Mouse (Mus musculus): ENCODE data around the gene Pbx4. TPM values are rescaled to one million over a fixed set of nuclear protein-coding genes. Genes with fewer than 3 reads are reported as not detected.

Pbx4 gene
- polyA plus RNA-seq, 1 experiment from 2014 or later, result 48.7 TPM

GRCm38 (mm10) chr8:69881261-69881865, 49.1 kb downstream of the Pbx4 start:
- Histone ChIP-seq H3K36me3 (ENCODE audit: control insufficient read depth, insufficient read depth, low read length) (no peaks in the 10 kb centered on the region), H3K4me1 (replicated peaks; ENCODE audit: control insufficient read depth, insufficient read depth, low read length) (peaks cover 15% of the 10 kb centered on the region; the same call in 1 of the 2 replicates), H3K4me2 (ENCODE audit: low read depth, low read length, severe bottlenecking) (peak overlapping the region; percentile 40; the same call in 1 of the 2 replicates), H3K27ac (ENCODE audit: low read depth, low read length) (no peak overlapping the region), H3K9ac (ENCODE audit: low read length) (no peak overlapping the region), H3K4me3 (ENCODE audit: low read depth, low read length) (peak overlapping the region; percentile 32), H3K27me3 (ENCODE audit: control insufficient read depth, insufficient read depth, low read length) (peaks cover 72% of the 10 kb centered on the region), H3K9me3 (ENCODE audit: control insufficient read depth, low read length) (no peaks in the 10 kb centered on the region)
- ATAC-seq (replicated peaks; ENCODE audit: low FRiP score) (no peak), DNase-seq (ENCODE audit: low spot score) (peak; percentile 56)
- WGBS, result 22% methylated on average over 78 of the region's 79 CpGs

GRCm38 (mm10) chr8:69882021-69882756, 49.9 kb downstream of the Pbx4 start:
- WGBS, result 10% methylated on average over 91 of the region's 103 CpGs
- Histone ChIP-seq H3K27me3 (ENCODE audit: control insufficient read depth, insufficient read depth, low read length) (peaks cover 81% of the 10 kb centered on the region), H3K27ac (ENCODE audit: low read depth, low read length) (no peak overlapping the region), H3K36me3 (ENCODE audit: control insufficient read depth, insufficient read depth, low read length) (no peaks in the 10 kb centered on the region), H3K9ac (ENCODE audit: low read length) (no peak overlapping the region), H3K4me3 (ENCODE audit: low read depth, low read length) (peak overlapping the region; percentile 32), H3K4me2 (ENCODE audit: low read depth, low read length, severe bottlenecking) (peak overlapping the region; percentile 40), H3K9me3 (ENCODE audit: control insufficient read depth, low read length) (no peaks in the 10 kb centered on the region), H3K4me1 (replicated peaks; ENCODE audit: control insufficient read depth, insufficient read depth, low read length) (peaks cover 15% of the 10 kb centered on the region; the same call in 1 of the 2 replicates)
- DNase-seq (ENCODE audit: low spot score) (peak; percentile 79), ATAC-seq (replicated peaks; ENCODE audit: low FRiP score) (peak; percentile 47)

GRCm38 (mm10) chr8:69882833-69883600, 50.7 kb downstream of the Pbx4 start:
- Histone ChIP-seq H3K27ac (ENCODE audit: low read depth, low read length) (no peak overlapping the region), H3K9ac (ENCODE audit: low read length) (no peak overlapping the region), H3K4me1 (replicated peaks; ENCODE audit: control insufficient read depth, insufficient read depth, low read length) (peaks cover 22% of the 10 kb centered on the region; the same call in 1 of the 2 replicates), H3K4me3 (ENCODE audit: low read depth, low read length) (no peak overlapping the region), H3K9me3 (ENCODE audit: control insufficient read depth, low read length) (no peaks in the 10 kb centered on the region), H3K36me3 (ENCODE audit: control insufficient read depth, insufficient read depth, low read length) (no peaks in the 10 kb centered on the region), H3K4me2 (ENCODE audit: low read depth, low read length, severe bottlenecking) (no peak overlapping the region; the same call in 1 of the 2 replicates), H3K27me3 (ENCODE audit: control insufficient read depth, insufficient read depth, low read length) (peaks cover 89% of the 10 kb centered on the region)
- DNase-seq (ENCODE audit: low spot score) (peak; percentile 62), ATAC-seq (replicated peaks; ENCODE audit: low FRiP score) (no peak)
- WGBS, result 14% methylated on average over 52 of the region's 52 CpGs

DNA sequence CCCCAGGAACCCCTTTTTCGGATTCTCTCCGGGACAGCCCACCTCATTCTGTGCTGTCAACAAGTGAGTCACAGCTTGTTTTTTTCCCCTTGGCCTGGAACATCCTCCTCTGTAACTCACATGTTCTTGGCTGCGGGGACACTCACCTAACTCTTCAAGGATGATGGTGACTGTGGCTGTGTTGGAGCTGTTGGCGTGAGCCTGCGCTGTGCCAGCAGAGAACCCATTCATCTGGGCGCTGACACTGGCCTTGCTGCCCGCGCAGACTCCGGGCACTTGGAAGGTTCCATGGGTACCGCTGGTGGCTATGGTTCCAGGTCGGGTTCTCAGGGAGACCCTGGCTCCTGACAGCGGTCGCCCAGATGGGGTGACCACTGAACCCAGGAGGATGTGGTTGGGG, 51.9 kb downstream of the Pbx4 start:
- DNase-seq (ENCODE audit: low spot score) (no peak), ATAC-seq (replicated peaks; ENCODE audit: low FRiP score) (no peak)
- Histone ChIP-seq H3K36me3 (ENCODE audit: control insufficient read depth, insufficient read depth, low read length) (no peaks in the 10 kb centered on the region), H3K27me3 (ENCODE audit: control insufficient read depth, insufficient read depth, low read length) (peaks cover 100% of the 10 kb centered on the region), H3K9ac (ENCODE audit: low read length) (no peak overlapping the region), H3K9me3 (ENCODE audit: control insufficient read depth, low read length) (no peaks in the 10 kb centered on the region), H3K4me1 (replicated peaks; ENCODE audit: control insufficient read depth, insufficient read depth, low read length) (peaks cover 30% of the 10 kb centered on the region; the same call in 1 of the 2 replicates), H3K4me2 (ENCODE audit: low read depth, low read length, severe bottlenecking) (no peak overlapping the region), H3K27ac (ENCODE audit: low read depth, low read length) (no peak overlapping the region), H3K4me3 (ENCODE audit: low read depth, low read length) (no peak overlapping the region)
- WGBS, result 54% methylated on average over 13 of the region's 13 CpGs

DNA sequence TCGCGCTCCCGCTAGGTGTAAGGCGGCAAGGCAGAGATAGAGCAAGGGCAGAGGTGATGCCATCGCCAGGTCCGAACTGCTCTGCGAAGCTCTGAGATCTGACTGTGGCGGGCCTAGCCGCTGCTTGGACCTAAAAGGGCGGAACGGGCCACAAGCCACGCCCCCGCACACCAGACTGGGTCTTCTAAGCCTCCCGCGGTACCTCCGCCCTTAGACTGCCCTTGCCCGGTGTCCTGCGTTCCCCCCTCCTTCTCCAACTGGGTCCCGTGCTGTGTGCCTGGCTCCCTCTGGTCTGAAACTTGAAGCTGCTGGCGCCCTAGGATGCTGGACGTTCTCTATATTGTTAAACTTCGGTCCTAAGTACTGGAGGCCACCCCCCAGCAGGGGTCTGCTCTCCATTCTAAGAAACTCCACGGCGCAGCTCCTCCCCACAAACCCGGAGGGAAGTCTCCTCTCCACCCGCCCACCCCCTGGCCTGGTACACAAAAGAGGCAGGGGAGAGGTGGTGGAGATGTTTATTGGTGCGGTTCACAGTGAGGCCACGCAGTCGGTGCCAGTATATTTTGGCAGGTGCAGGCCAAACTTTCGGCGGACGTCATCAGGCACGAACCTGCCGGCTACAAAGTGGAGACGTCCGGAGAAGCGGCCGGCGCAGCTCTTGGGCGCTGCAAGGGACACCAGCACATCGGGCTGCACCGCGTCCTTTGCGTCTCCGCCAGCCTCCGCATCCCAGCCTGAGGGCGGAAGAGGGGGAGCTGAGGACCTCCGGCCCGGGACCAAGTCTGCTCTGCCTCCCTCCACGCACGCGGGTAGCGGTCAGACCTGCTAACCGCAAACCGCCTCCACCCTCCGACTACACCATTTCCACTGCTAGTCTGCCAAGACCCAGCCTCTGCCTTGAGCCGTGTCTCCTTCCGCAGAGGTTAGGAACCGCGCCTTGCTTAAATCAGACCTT, 55.3 kb downstream of the Pbx4 start, which contains the start of gene Cilp2:
Gene Cilp2 (minus strand): TSS at position 399 of the 955 bp plus-strand sequence.
- peaks cover 22% of the 10 kb centered on the region; the same call in 1 of the 2 replicates for H3K4me1 ChIP-seq (replicated peaks; ENCODE audit: control insufficient read depth, insufficient read depth, low read length)
- H3K36me3 ChIP-seq (ENCODE audit: control insufficient read depth, insufficient read depth, low read length), result no peaks in the 10 kb centered on the region
- H3K4me2 ChIP-seq (ENCODE audit: low read depth, low read length, severe bottlenecking), result peak within 1 kb of the TSS; percentile 35
- 2% methylated on average over 60 of the region's 60 CpGs for WGBS
- peak within 1 kb of the TSS; percentile 16; the same call in 1 of the 2 replicates for H3K9ac ChIP-seq (ENCODE audit: low read length)
- peaks cover 82% of the 10 kb centered on the region for H3K27me3 ChIP-seq (ENCODE audit: control insufficient read depth, insufficient read depth, low read length)
- DNase-seq (ENCODE audit: low spot score) (peak; percentile 71), ATAC-seq (replicated peaks; ENCODE audit: low FRiP score) (no peak)
- H3K4me3 ChIP-seq (ENCODE audit: low read depth, low read length), result peak within 1 kb of the TSS; percentile 23
- H3K9me3 ChIP-seq (ENCODE audit: control insufficient read depth, low read length), result no peaks in the 10 kb centered on the region
- H3K27ac ChIP-seq (ENCODE audit: low read depth, low read length), result no peak within 1 kb of the TSS

- no peaks in the 10 kb centered on the region for H3K9me3 ChIP-seq (ENCODE audit: control insufficient read depth, low read length)
- 7% methylated on average over 24 of the region's 24 CpGs for WGBS
- H3K4me2 ChIP-seq (ENCODE audit: low read depth, low read length, severe bottlenecking), result peak overlapping the region; percentile 35; the same call in 1 of the 2 replicates
- no peak for ATAC-seq (replicated peaks; ENCODE audit: low FRiP score)
- peaks cover 74% of the 10 kb centered on the region for H3K27me3 ChIP-seq (ENCODE audit: control insufficient read depth, insufficient read depth, low read length)
- peaks cover 20% of the 10 kb centered on the region; the same call in 1 of the 2 replicates for H3K4me1 ChIP-seq (replicated peaks; ENCODE audit: control insufficient read depth, insufficient read depth, low read length)
- H3K9ac ChIP-seq (ENCODE audit: low read length), result no peak overlapping the region
- no peak for DNase-seq (ENCODE audit: low spot score)
- H3K36me3 ChIP-seq (ENCODE audit: control insufficient read depth, insufficient read depth, low read length), result no peaks in the 10 kb centered on the region
- 0 out of 2 replicates have a peak overlapping the region, but pooled peaks have one; percentile 12 for H3K4me3 ChIP-seq (ENCODE audit: low read depth, low read length)
- H3K27ac ChIP-seq (ENCODE audit: low read depth, low read length), result no peak overlapping the region
Observed at GRCm38 (mm10) chr8:69888244-69888866, 56.1 kb downstream of the Pbx4 start.

DNA sequence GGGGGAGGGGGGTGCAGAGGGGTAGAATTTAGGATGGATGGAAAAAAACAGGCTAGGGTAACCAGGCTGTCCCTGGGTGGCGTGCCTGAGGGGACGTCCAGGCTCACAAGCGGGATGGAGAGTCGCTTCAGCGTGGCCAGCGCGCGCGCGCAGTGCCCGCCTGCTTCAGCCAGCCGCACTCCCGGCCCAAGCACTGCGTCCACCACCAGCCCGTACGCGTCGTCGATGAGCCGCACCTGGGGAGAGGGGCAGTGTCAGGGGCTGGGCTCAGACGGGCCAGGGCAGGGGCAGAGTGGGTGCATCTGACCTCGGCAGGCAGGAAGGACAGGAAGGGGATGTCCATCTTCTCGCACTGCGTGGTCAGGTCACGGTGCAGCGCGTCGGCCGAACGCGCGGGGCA, 56.6 kb downstream of the Pbx4 start:
- 5% methylated on average over 32 of the region's 32 CpGs for WGBS
- Histone ChIP-seq H3K4me3 (ENCODE audit: low read depth, low read length) (peak overlapping the region; percentile 12; the same call in 1 of the 2 replicates), H3K4me1 (replicated peaks; ENCODE audit: control insufficient read depth, insufficient read depth, low read length) (peaks cover 20% of the 10 kb centered on the region; the same call in 1 of the 2 replicates), H3K9ac (ENCODE audit: low read length) (no peak overlapping the region), H3K9me3 (ENCODE audit: control insufficient read depth, low read length) (no peaks in the 10 kb centered on the region), H3K36me3 (ENCODE audit: control insufficient read depth, insufficient read depth, low read length) (no peaks in the 10 kb centered on the region), H3K4me2 (ENCODE audit: low read depth, low read length, severe bottlenecking) (no peak overlapping the region), H3K27me3 (ENCODE audit: control insufficient read depth, insufficient read depth, low read length) (peaks cover 69% of the 10 kb centered on the region), H3K27ac (ENCODE audit: low read depth, low read length) (no peak overlapping the region)
- ATAC-seq (replicated peaks; ENCODE audit: low FRiP score), result 0 out of 2 replicates have a peak, but pooled peaks have one; percentile 17
- no peak for DNase-seq (ENCODE audit: low spot score)

Data from forebrain, embryonic 11.5 days (tissue).